Mouse (Mus musculus) intestine, embryonic 14.5 days (tissue): ENCODE measurements around the gene Jmjd7. TPM values are rescaled to one million over a fixed set of nuclear protein-coding genes. Genes with fewer than 3 reads are reported as not detected.

Experiments used
- ATAC-seq: fragments of 200-750 bp; cut with Nextera tagmentation; replicated peaks from 2 replicates; pipeline ENCODE4 v1.8.0; 2017; ENCODE audit warnings: low read depth, moderate number of reproducible peaks, moderate TSS enrichment, moderate library complexity; ENCODE audit not compliant: low FRiP score, low TSS enrichment
- DNase-seq: peaks from one replicate; pipeline ENCODE4 v3.0.0-alpha.2; 2018; ENCODE audit warnings: low spot score
- H3K27ac ChIP-seq: fragments of 300-500 bp; sonication (generic); 2 replicates; pipeline ENCODE4 v1.5.1; 2014; ENCODE audit warnings: low read depth, mild to moderate bottlenecking, control low read depth
- H3K27me3 ChIP-seq: fragments of 300-500 bp; sonication (generic); replicated peaks from 2 replicates; pipeline ENCODE4 v1.6.1; 2014; ENCODE audit warnings: low read length, control low read depth; ENCODE audit not compliant: control insufficient read depth, insufficient read depth
- H3K36me3 ChIP-seq: fragments of 300-500 bp; sonication (generic); 2 replicates; pipeline ENCODE4 v1.6.1; 2014; ENCODE audit warnings: low read length, control low read depth; ENCODE audit not compliant: control insufficient read depth, insufficient read depth
- H3K4me1 ChIP-seq: fragments of 300-500 bp; sonication (generic); replicated peaks from 2 replicates; pipeline ENCODE4 v1.6.1; 2014; ENCODE audit warnings: low read length, control low read depth, mixed read lengths; ENCODE audit not compliant: control insufficient read depth, insufficient read depth
- H3K4me2 ChIP-seq: fragments of 300-500 bp; sonication (generic); 2 replicates; pipeline ENCODE4 v1.6.1; 2014; ENCODE audit warnings: low read length
- H3K4me3 ChIP-seq: fragments of 300-500 bp; sonication (generic); 2 replicates; pipeline ENCODE4 v1.5.1; 2014; ENCODE audit warnings: low read depth, low read length, control low read depth, mixed read lengths
- H3K9ac ChIP-seq: fragments of 300-500 bp; sonication (generic); 2 replicates; pipeline ENCODE4 v1.6.1; 2014; ENCODE audit warnings: mild to moderate bottlenecking, low read length
- H3K9me3 ChIP-seq: fragments of 300-500 bp; sonication (generic); 2 replicates; pipeline ENCODE4 v1.6.1; 2016; ENCODE audit warnings: low read length, control low read depth; ENCODE audit not compliant: control insufficient read depth
- WGBS: fragments of 180-500 bp; shearing (Covaris S2); extraction: QIAGEN DNeasy Blood & Tissue Kit; methylation state at CpG from one replicate; pipeline ENCODE4 v1.1.7; 2014; 5-methylcytosine and 5-hydroxymethylcytosine counted together
- microRNA-seq: library from miRNA; unstranded; fragments of <30 nt; microRNA quantifications from one replicate; pipeline ENCODE4, GENCODE M21; 2016
- polyA plus RNA-seq: library from polyadenylated mRNA; unstranded; fragments of >200 nt; fragmentation: Nextera tagmentation; extraction: Ambion mirVana; gene quantifications from 2 replicates; pipeline ENCODE4 v1.2.1, GENCODE M21; 2014

Gene Jmjd7
- polyA plus RNA-seq, 1 experiment from 2014 or later: 18.9 TPM

DNA sequence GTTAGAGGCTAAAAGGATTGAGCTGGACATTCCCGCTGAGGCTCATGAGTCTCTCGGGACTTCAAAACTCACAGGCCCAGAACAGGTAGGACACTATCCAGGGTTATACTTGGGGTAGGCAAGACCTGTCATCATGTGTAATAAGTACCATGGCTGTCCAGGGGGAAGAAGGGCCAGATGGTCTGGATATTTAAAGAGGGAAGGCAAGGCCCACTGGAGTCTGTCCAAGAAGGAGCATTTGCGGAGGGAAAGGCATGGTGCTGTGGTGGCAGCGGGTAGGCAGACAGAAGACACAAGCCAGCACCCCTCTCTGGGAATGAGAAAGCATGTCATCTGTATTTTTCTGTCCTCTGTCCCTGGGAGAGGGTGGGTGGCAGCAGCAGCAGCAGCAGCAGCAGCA lies 46.8 kb downstream of the Jmjd7 start:
- WGBS: 77% methylated on average over 4 of the region's 4 CpGs
- DNase-seq: no peak
- no peaks in the 10 kb centered on the region for H3K9me3 ChIP-seq
- no peaks in the 10 kb centered on the region for H3K36me3 ChIP-seq
- no peak overlapping the region for H3K9ac ChIP-seq
- peaks cover 19% of the 10 kb centered on the region for H3K27me3 ChIP-seq
- H3K4me1 ChIP-seq: peaks cover 8% of the 10 kb centered on the region; the same call in 1 of the 2 replicates
- no peak overlapping the region for H3K27ac ChIP-seq
- ATAC-seq: no peak
- H3K4me3 ChIP-seq: no peak overlapping the region
- H3K4me2 ChIP-seq: no peak overlapping the region

DNA sequence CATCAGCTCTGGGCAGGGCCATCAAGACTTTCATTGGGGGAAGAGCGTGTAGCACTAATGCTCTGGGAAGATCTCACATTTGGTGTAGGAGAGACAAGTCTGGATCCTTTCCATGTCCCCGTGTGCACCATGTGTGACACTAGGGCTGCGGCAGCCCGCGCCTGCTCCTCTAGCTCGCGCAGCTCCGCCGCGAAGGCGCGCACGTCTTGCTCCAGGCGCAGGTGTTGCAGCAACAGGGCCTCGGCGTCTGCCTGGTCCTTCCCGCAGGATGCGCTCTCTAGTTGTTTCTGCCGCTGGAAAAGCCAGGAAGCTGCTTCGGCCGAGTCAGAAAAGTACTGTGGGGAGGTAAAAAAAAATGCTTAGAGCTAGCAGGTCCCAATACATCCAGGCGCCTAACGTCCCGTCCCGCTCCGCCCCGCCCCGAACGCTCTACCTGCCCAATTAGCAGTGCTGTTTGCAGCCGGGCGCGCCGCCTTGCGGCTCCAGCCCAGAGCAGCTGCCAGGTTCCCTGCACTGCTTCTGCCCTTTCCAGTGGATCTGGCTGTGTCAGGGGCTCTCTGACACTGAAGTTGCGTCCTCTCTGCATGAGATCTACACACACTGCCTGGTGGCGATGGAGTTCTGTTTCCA lies 48.9 kb downstream of the Jmjd7 start:
- ATAC-seq: peak; percentile 77
- Histone ChIP-seq H3K27ac (no peak overlapping the region), H3K4me2 (peak overlapping the region; percentile 60), H3K36me3 (no peaks in the 10 kb centered on the region), H3K9me3 (no peaks in the 10 kb centered on the region), H3K4me3 (peak overlapping the region; percentile 24), H3K4me1 (peaks cover 8% of the 10 kb centered on the region; the same call in 1 of the 2 replicates), H3K27me3 (peaks cover 19% of the 10 kb centered on the region), H3K9ac (no peak overlapping the region)
- WGBS: 2% methylated on average over 36 of the region's 36 CpGs
- DNase-seq: peak; percentile 77

Small RNAs within 50 kb of the gene (microRNA-seq; reads per million reads assigned to microRNA genes)
- not detected for gene Mir7665

Other genes with a start within 250 kb of the Jmjd7 start
- gene Rpap1, start 239.9 kb upstream of the Jmjd7 start, polyA plus RNA-seq: 27.0 and 28.1 TPM in 2 replicates
- gene Tyro3, start 229.8 kb upstream of the Jmjd7 start, polyA plus RNA-seq: 18.9 and 21.9 TPM in 2 replicates
- 36.4 and 40.1 TPM in 2 replicates for gene Mga, start 130.3 kb upstream of the Jmjd7 start, polyA plus RNA-seq
- gene Mapkbp1, start 54.8 kb upstream of the Jmjd7 start, polyA plus RNA-seq: 3.6 and 3.9 TPM in 2 replicates
- 2.2 and 3.0 TPM in 2 replicates for gene Gm28042, start within 50 bp of the Jmjd7 start, polyA plus RNA-seq
- gene Pla2g4b, start 5.9 kb downstream of the Jmjd7 start, polyA plus RNA-seq: 0.72 and 1.4 TPM in 2 replicates
- gene Ehd4, start 127.1 kb downstream of the Jmjd7 start, polyA plus RNA-seq: 35.4 and 36.5 TPM in 2 replicates
- 0.05 and 0.07 TPM in 2 replicates for gene Pla2g4e, start 217.9 kb downstream of the Jmjd7 start, polyA plus RNA-seq